Mouse (Mus musculus): ENCODE results near the gene Cpne6. TPM values are rescaled to one million over a fixed set of nuclear protein-coding genes. Genes with fewer than 3 reads are reported as not detected.

The Cpne6 gene
- total RNA-seq, 2 experiments from 2014 or later: not detected

DNA sequence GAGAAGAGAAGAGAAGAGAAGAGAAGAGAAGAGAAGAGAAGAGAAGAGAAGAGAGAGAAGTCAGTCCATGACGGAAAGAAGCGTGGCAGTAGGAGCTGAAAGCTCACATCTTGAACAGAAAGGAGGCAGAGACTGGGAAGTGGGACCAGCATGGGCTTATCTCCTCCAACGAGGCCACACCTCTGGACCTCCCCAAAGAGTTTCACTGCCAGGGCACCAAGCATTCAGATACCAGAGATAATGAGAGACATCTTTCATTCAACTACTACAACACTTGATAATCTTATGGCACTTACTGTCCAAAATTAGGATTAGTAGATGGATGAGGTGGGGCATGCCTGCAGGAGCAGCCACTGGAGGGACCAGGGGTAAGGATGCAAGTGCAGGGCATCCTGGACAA lies 45.5 kb downstream of the Cpne6 start:
- DNase-seq: no peak

DNA sequence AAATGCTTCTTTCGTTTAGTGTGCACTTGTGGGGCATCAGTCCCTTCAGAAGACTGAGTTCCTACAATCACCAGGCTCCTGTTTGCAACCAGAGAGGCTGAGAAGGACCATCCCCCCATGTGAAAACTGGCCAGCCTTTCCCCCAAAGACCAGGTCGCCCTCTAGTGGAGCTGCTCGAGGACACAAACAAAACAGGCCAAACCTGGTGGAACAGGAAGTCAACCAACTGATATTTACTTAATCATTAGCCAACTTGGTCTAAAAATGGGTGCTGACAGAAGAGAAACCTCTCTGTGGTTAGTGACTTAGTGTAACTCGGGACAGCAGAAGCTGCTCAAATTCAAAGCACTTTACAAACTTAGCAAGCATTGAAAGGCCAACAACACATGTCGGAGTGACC lies 46.8 kb downstream of the Cpne6 start:
- peak; percentile 62 for DNase-seq

DNA sequence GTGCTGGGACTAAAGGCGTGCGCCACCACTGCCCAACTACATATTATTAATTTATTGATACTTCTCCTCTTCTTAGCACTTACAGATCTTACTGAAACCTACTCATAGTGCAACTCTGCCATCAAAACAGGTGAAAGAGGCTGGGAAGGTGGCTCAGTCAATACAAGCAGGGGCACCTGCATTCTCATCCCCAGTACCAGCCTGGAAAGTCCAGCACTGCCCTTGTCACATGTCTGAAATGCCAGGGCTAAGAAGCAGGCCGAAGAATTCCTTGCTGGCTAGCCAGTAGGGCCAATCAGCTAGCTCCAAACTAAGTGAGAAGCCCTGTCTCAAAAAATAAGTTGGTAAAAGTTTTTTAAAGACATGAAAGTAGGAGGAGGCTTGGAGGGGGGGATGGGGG lies 47.3 kb downstream of the Cpne6 start:
- no peak for DNase-seq

DNA sequence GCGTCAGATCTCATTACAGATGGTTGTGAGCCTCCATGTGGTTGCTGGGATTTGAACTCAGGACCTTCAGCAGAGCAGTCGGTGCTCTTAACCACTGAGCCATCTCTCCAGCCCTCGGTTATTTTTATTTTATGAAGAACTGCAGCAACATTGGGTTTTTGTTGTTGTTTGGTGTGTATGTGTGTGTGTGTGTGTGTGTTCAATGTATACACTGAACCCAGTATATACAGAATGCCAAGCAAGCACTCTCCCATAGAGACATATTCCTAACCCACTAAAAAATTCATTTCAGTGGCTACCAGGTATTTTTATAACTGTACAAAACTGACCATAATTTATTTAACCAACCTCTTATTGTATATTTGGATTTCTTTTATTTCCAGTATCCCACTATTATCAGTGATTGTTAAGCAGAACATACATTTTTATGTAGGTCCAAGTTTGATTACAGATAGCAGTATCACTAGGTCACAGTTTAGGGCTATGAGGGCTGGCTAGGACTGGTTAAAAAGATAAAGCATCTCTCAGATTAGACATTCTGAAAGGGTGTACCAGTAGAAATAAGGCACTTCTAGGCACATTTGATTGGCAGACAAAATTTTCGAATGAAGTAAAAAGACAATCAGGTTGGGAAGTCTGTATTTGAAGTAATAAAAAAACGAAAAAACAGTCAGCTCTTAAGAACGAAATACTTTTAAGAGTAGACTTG lies 48.6 kb downstream of the Cpne6 start:
- DNase-seq: no peak

DNA sequence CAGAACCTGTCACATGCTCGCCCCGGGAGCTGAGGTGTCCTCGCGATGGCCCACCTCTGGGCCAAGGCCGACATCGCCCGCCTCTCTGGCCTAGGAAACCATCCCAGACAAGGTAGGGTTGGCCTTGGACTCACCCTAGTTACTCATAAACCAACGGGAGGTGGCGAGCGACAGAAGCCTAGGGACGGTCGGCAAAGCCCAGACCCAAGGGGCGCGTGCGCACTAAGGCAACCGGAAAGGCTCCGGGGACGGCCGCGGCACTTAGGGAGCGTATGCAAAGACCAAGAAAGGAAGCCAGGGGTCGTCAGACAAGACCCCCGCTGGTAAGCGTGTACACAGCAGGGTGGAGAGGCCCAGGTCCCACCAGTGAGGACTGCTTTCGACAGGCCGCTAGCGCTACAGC lies 49.6 kb downstream of the Cpne6 start, which contains the start of gene Dcaf11:
Dcaf11 (plus strand) TSS at position 208 of the 403 bp plus-strand sequence.
- DNase-seq: peak; percentile 90

DNA sequence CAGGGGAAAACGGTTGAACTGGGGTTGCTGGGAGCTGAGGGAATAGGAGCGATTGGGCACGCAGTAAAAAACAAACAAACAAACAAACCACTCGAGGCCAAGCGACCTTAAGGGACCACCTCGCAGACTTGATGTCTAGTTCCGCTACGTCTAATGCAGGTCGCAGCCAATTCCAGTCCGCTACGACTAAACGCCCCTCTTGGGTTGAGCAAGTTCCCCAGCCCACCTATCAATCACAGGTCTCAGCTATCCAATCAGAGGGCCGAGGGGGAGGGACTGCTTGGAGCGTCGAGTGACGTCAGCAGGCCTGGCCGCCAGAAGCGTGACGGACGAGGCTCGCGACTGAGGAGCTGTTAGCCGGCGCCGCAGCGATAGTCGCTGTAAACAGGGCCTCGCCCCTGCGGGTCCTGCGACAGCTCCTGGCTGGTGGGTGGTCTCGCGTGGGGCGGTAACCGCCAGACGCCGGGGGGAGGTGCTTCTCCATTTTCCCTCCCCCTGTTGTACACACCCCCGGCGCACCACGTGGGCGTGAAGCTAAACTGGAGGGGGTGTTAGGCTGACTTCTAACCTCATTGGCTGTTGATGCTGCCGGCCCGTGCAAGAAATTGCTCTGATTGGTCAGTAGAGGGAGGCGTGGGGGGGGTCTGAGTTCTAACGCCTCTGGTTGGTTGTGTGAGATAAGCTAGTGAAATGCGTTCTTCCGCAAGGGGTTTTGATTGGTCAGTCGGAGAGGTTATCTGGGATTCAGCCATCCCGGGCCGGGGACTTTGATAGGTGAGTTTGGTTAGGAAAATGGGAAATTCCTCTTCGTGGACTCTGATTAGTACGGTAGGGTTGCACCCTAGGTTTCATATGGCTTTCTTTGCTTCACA lies 50.2 kb downstream of the Cpne6 start, which contains the start of gene A730061H03Rik:
A730061H03Rik (minus strand) TSS at position 205 of the 872 bp plus-strand sequence.
- DNase-seq: peak; percentile 99

DNA sequence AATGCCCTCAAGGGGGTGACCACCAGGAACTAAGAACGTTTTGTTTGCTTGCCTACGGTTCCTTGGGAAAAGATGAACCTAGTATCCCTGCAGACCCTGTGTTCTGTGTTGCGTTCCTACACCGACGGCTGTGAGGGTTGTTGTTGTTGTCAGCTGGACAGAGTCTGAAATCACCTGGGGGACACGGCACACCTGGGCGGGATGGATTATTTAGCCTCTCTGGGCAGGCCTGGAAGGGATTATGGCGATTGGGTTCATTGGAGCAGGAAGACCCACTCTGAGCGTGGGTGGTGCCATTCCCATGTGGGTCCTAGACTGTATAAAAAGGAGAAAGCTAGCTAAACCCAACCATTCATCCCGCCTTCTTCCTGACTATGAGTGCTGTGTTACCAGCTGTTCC lies 51.6 kb downstream of the Cpne6 start:
- DNase-seq: no peak

DNA sequence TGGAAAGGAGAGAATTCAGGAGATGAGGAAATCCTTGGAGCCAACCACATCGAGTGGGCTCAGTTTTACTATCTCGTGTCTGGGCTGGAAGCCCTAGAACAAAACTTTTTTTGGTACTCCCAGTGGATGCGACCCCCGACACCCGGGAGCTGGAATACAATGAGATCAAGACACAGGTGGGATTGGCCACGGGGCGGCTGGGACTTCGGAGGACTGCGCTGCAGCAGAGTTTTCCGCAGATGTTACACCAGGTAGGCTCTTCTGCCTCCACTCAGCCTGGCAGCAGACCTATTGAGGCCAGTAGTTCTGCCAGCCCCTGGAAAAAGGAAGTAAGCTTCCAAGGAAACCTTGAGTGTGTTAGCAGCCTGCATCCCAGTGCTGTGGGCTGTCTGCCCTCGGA lies 53.0 kb downstream of the Cpne6 start:
- no peak for DNase-seq

DNA sequence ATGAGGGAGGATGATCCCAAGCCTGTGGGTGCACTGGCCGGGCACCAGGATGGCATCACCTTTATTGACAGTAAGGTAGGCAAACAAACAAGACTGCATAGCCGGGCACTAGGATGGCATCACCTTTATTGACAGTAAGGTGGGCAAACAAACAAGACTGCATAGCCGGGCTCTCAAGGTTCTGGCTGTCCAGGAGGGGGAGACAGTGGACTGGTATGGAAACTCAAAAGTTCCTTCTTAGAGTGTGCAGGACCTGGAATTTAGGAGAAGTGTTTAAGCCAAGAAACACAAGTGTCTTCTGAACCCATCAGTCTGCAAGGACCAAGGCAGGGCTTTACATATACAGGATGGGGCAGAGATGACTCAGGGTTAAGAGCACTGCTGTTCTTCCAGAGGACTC lies 55.5 kb downstream of the Cpne6 start:
- no peak for DNase-seq

Other genes with a start within 250 kb of the Cpne6 start
- gene Dhrs4, start 31.7 kb upstream of the Cpne6 start, total RNA-seq (2021): 10 to 100 TPM; 42.1 to 47.7 TPM
- under 1 TPM; 0.33 to 0.40 TPM for gene Carmil3, start 19.8 kb upstream of the Cpne6 start, total RNA-seq (2021)
- not detected for gene Nrl, start 14.5 kb downstream of the Cpne6 start, total RNA-seq (2021)
- gene Pck2, start 29.8 kb downstream of the Cpne6 start, total RNA-seq (2021): 1 to 10 TPM; 4.7 to 6.9 TPM
- 100 to 1,000 TPM in 1 of 2 experiments, 10 to 100 TPM in 1; 97.3 to 105 TPM for gene Dcaf11, start 49.6 kb downstream of the Cpne6 start, total RNA-seq (2021)
- not detected for gene A730061H03Rik, start 50.0 kb downstream of the Cpne6 start, total RNA-seq (2021)
- gene Fitm1, start 65.2 kb downstream of the Cpne6 start, total RNA-seq (2021): 100 to 1,000 TPM; 329 to 343 TPM
- gene Psme1, start 67.7 kb downstream of the Cpne6 start, total RNA-seq (2021): 10 to 100 TPM; 66.4 to 67.6 TPM
- gene Emc9, start 74.9 kb downstream of the Cpne6 start, total RNA-seq (2021): 10 to 100 TPM; 33.4 to 34.1 TPM
- gene Psme2, start 80.7 kb downstream of the Cpne6 start, total RNA-seq (2021): 10 to 100 TPM; 42.9 to 58.4 TPM
- gene Rnf31, start 81.3 kb downstream of the Cpne6 start, total RNA-seq (2021): 10 to 100 TPM; 11.1 to 20.7 TPM
- 1 to 10 TPM; 4.1 to 5.4 TPM for gene Irf9, start 93.1 kb downstream of the Cpne6 start, total RNA-seq (2021)
- gene Rec8, start 107.6 kb downstream of the Cpne6 start, total RNA-seq (2021): under 1 TPM in 1 of 2 experiments, not detected in 1; 0.54 TPM
- gene Ipo4, start 125.5 kb downstream of the Cpne6 start, total RNA-seq (2021): 10 to 100 TPM; 56.8 to 76.0 TPM
- 1 to 10 TPM in 1 of 2 experiments, under 1 TPM in 1; 0.72 to 1.2 TPM for gene Gm49378, start 127.5 kb downstream of the Cpne6 start, total RNA-seq (2021)
- 10 to 100 TPM; 15.8 to 17.6 TPM for gene Tm9sf1, start 133.4 kb downstream of the Cpne6 start, total RNA-seq (2021)
- gene Tssk4, start 139.7 kb downstream of the Cpne6 start, total RNA-seq (2021): under 1 TPM in 1 of 2 experiments, not detected in 1; 0.24 TPM
- 10 to 100 TPM; 15.0 to 17.3 TPM for gene Mdp1, start 150.1 kb downstream of the Cpne6 start, total RNA-seq (2021)
- gene Gmpr2, start 161.5 kb downstream of the Cpne6 start, total RNA-seq (2021): 1 to 10 TPM; 2.4 to 3.3 TPM
- gene Nedd8, start 161.7 kb downstream of the Cpne6 start, total RNA-seq (2021): 100 to 1,000 TPM; 180 to 191 TPM
- 1 to 10 TPM; 7.5 to 8.2 TPM for gene Tinf2, start 171.4 kb downstream of the Cpne6 start, total RNA-seq (2021)
- gene Tgm1, start 203.5 kb downstream of the Cpne6 start, total RNA-seq (2021): not detected
- gene Rabggta, start 211.8 kb downstream of the Cpne6 start, total RNA-seq (2021): 10 to 100 TPM; 10.3 TPM
- 10 to 100 TPM; 29.4 to 32.7 TPM for gene Dhrs1, start 235.2 kb downstream of the Cpne6 start, total RNA-seq (2021)
- gene Nop9, start 235.2 kb downstream of the Cpne6 start, total RNA-seq (2021): 10 to 100 TPM; 11.3 to 12.0 TPM
- gene Cideb, start 248.0 kb downstream of the Cpne6 start, total RNA-seq (2021): not detected

Data from gastrocnemius, postnatal 25 days (tissue).